Mouse (Mus musculus) erythroblast, adult 5-6 weeks (primary cell): Measurements from ENCODE around the gene Hoxc5. TPM values are rescaled to one million over a fixed set of nuclear protein-coding genes. Genes with fewer than 3 reads are reported as not detected.
A peak's percentile ranks its signal among the peaks of the same experiment; 100 is the strongest.

Experiments
- ATAC-seq: replicated peaks from 2 replicates; pipeline ENCODE4 v1.8.0; 2016; ENCODE audit warnings: moderate number of reproducible peaks, mild to moderate bottlenecking, moderate TSS enrichment, inconsistent platforms; ENCODE audit not compliant: poor library complexity, low FRiP score, severe bottlenecking
- total RNA-seq, 2 experiments: library from RNA; stranded (forward) in 1 of 2; stranded (reverse) in 1 of 2; fragments of 150-400 nt in 1 of 2; fragments of 200-764, 138-1000 nt in 1 of 2; gene quantifications; 2 replicates each; pipeline versions ENCODE4 v1.2.3 to v1.2.4; 2015 to 2017; ENCODE audit warnings: low replicate concordance in 2 of 2

The Hoxc5 gene
- total RNA-seq, 2 experiments from 2014 or later = not detected

DNA sequence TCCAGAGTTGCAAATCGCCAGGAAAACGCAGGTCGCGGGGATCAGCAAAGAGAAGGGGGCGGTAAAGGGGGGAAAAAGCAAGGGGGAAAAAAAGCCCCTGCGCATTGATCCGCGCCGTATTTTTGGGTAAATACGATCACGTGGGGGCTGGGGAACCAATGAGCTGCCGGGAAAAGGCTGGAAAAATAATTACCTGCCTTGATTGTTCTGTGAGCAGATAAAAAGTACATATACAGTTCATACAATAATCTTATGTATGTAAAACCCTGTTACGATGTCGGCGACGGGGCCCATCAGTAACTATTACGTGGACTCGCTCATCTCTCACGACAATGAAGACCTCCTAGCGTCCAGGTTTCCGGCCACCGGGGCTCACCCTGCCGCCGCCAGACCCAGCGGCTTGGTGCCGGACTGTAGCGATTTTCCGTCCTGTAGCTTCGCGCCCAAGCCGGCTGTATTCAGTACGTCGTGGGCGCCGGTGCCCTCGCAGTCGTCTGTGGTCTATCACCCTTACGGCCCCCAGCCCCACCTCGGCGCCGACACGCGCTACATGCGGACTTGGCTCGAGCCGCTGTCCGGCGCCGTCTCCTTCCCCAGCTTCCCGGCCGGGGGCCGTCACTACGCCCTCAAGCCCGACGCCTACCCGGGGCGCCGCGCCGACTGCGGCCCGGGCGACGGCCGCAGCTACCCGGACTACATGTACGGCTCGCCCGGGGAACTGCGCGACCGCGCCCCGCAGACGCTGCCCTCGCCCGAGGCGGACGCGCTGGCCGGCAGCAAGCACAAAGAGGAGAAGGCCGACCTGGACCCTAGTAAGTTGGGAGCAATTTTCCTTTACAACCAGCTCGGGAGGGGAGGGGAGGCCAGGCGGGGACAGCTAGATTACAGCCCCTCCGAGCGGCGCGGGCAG is 14.4 kb downstream of the Hoxc5 start:
- no peak for ATAC-seq

DNA sequence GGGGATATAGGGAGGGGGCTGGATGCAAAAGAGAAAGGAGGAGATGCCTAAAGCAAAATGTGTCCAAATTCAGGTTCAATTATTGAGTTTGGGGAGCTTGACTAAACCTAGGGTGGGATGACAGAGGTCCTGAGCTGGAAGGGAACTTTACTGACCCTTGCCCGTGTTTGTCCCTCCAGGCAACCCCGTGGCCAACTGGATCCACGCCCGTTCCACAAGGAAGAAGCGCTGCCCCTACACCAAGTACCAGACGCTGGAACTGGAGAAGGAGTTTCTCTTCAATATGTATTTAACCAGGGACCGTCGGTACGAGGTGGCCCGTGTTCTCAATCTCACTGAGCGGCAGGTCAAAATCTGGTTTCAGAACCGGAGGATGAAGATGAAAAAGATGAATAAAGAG is 16.5 kb downstream of the Hoxc5 start:
- no peak for ATAC-seq

- ATAC-seq = no peak
These were observed 17.3 kb downstream of the Hoxc5 start for GRCm38 (mm10) chr15:102984521-102984920.

- no peak for ATAC-seq
These were observed 17.7 kb downstream of the Hoxc5 start for GRCm38 (mm10) chr15:102984925-102985324.

DNA sequence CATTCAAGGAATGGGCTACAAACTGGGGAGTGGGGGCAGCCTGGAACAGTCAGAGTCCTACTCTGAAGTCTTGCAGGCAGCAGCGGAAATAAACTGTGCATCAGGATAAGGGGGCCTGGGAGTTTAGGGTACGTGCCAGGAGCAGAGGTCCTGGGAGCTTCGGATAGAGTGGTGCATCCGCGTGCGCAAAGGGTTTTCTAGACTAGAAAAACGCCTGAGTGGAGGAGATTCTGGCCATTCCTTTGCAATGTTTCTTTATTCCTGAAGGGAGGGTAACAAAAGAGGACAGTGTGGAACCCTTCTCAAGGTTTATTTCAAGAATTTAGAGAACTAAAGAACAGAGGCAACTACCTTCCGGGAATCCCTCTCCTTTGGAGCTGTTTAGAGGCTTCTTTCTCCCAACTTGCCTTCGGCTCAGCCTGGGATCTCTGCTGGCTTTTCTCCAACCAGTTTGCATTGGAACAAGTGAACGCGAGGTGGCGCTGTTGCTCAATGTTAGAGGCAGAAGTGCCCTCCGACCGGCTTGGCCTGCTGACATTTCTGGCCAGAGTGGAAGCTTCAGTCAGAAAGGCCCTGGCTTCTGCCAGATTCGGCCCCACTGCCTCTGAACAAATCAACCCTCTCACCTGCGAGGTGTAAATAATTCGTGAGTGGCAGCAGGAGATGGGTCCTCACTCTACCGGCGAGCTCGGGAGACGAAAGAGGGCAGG is 20.0 kb downstream of the Hoxc5 start:
- ATAC-seq = peak; percentile 70

DNA sequence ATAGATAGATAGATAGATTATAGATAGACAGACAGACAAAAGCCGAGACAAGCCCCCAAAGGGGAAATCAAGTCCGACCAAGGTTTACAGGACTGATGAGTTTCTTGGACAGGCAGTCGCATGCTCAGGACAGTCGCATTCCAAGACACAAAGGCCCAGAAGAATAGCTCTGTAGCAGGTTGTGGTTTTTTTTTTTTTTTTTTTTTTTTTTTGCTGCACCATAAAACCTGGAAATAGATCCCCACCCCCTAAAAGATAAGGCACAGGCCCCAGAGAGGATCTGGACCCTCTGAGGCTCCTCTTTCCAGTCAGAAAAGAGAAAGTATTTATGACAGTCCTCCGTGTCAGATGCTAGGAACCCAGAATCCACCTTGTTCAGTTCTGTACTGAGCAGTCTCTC is 20.8 kb downstream of the Hoxc5 start:
- ATAC-seq = no peak

GRCm38 (mm10) chr15:102990461-102991397 is 23.5 kb downstream of the Hoxc5 start, which contains the start of gene Hoxc8:
Gene Hoxc8 (plus strand): TSS chr15:102990607.
- no peak for ATAC-seq

GRCm38 (mm10) chr15:102991782-102992181 is 24.5 kb downstream of the Hoxc5 start:
- ATAC-seq = no peak

- no peak for ATAC-seq
These were observed 25.0 kb downstream of the Hoxc5 start for GRCm38 (mm10) chr15:102992206-102992605.

- ATAC-seq = no peak
These were observed 25.6 kb downstream of the Hoxc5 start for GRCm38 (mm10) chr15:102992863-102993262.

DNA sequence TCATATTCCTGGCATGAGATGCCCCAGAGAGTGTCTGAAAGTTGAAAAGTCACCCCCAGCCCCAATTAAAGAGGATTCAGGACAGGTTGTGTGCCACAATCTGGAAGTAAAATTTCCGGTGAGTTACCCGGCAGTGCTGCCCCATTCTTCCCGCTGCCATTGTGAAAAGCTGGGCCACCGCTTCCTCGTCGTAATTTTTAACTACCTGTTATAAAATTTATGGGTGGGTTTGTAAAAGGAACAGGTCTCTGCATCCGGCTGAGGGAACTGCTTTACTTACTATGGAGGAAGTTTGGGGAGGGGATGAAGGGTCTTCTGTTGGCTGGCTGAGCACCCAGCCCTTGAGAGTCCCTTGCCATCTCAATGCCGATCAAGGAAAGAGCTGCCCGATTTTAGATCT is 29.3 kb downstream of the Hoxc5 start:
- ATAC-seq = no peak

GRCm38 (mm10) chr15:102997431-102997830 is 30.2 kb downstream of the Hoxc5 start:
- no peak for ATAC-seq

DNA sequence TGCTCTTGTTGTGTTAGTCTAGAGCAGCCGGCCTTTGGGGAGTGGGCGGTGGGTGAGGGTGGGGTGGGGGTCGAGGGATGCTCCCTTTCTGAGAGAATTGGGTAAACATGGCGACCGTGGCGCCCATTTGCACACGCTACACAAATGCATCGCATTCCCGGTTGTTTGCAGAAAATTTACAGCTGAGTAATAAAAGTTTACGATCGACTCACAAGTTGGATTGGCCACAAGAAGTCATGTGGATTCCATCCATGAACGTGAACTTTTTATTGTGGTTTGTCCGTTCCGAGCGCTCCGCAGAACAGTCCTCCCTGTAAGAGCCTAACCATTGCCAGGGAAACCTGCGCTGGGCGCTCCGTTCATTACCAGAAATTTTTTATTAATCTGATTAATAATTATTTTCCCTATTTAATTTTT is 30.7 kb downstream of the Hoxc5 start, which contains the start of gene Hoxc6:
Gene Hoxc6 (plus strand): TSS at position 319 of the 417 bp plus-strand sequence.
- ATAC-seq = no peak

GRCm38 (mm10) chr15:102998608-102999182 is 31.5 kb downstream of the Hoxc5 start:
- ATAC-seq = no peak

- no peak for ATAC-seq
These were observed 32.1 kb downstream of the Hoxc5 start for GRCm38 (mm10) chr15:102999183-102999831.

DNA sequence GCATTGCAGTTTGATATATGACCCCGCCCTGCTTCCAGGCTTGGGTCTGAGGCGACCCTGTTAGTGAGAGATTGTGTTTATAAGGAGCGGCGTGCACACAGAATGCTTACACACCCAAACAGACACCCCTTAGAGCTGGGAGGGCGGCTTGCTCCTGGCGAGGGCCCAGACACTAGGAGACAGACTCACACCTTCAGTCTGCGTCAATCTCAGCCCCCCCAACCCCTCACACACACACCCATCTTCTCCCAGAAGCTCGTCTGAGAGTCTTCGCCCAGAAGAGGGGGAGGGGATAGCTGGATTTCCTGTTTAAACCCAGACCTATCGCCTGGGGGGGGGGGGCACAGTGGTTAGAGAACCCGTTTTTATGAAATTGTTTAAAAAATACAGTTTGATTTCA is 32.7 kb downstream of the Hoxc5 start:
- ATAC-seq = no peak

GRCm38 (mm10) chr15:103000501-103000901 is 33.3 kb downstream of the Hoxc5 start:
- no peak for ATAC-seq

DNA sequence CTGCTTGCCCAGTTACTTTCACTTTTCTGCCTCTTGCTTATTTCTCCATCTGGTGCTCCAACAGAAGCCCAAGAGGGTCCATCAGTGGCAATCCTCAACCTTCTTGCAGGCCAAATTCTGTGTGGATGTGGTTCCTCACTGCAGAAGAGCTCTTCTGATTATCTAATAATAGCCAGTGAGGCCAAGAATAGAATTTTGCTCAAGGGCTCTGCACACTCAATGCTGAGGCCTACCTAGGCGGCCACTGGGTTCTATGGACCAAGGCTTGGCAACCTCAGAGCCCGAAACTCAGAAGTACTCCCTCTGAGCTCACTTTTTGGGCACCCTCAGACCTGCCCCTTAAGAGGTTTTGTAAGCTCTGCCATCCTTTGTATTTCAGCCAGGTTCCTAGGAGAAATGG is 34.1 kb downstream of the Hoxc5 start:
- no peak for ATAC-seq

DNA sequence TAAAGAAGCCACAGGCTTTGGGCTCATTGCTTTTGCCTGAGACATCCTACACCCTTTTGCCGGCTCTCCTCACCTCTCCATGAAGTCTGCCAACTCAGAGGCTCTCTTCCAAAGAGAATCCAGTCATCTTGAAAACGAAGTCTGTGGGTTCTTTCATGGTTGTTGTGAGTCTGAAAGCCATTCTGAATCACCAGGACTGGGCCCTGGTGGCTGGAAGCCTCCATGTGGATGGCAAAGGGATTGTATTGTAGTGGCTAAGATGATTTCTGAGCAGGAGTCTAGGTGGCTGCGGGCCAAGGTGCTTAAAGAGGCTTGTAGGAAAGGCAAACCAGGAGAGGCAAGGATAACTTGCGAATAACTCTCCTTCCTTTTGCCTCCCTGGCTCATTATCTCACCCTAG is 34.9 kb downstream of the Hoxc5 start:
- no peak for ATAC-seq
